Mouse (Mus musculus) inflammation-experienced regulatory T-cells, adult 16 weeks (primary cell): Measurements from ENCODE around the gene Erich2. TPM values are rescaled to one million over a fixed set of nuclear protein-coding genes. Genes with fewer than 3 reads are reported as not detected.

Source experiments
- polyA plus RNA-seq: library from polyadenylated mRNA; unstranded; fragments of 100-300 nt; shearing (Covaris generic); gene quantifications from one replicate; pipeline ENCODE4 v1.2.1, GENCODE M21; 2017

Erich2 gene
- polyA plus RNA-seq, result not detected

DNA sequence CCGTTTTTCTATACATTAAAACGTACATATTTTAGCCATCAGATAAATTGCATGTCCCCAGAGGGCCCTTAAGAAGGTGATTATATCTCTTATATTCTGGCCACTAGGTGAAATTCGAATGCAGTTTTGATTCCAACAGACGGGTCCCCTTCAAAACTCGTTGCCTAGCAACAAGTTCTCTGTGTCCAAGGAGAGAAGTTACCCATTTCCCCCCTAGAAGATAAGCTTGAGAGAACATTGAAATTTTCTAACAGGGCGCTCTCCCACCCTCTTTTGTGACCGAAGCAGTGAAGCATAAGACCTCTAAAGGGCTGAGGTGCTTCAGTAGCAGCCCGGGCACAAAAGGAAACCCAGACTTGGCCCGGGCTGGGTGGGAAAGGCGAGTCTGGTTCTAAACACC is at the start of gene Erich2:
Gene Erich2 (plus strand): TSS at position 324 of the 400 bp plus-strand sequence.

DNA sequence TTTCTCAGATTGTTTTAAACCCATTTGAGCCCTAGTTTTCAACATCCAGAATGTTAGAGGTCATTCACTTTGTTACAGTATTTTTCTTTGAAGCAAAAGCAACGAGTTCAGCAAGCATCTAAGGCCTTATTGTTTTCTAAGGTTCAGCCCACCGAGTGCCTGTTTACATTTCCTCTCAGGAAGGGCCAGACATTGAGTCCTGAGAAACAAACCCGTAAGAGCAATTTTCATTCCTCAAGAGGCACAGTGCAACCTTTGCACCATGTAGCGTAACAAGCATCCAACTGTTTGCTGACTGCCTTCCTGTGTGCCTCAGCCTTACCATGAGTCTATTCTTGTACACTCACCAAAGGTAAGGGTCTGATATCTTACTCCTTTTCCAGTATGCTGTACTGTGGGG is 44.2 kb downstream of the Erich2 start, which contains the start of gene Gad1:
Gene Gad1 (plus strand): TSS at position 301 of the 400 bp plus-strand sequence.

Other genes starting within 250 kb of the Erich2 start
- not detected for gene Sp5, start 33.9 kb upstream of the Erich2 start, polyA plus RNA-seq
- gene Gad1, start 44.3 kb downstream of the Erich2 start, polyA plus RNA-seq, result 0.28 TPM
- gene Gorasp2, start 152.8 kb downstream of the Erich2 start, polyA plus RNA-seq, result 74.1 TPM
- gene Gm26558, start 153.3 kb downstream of the Erich2 start, polyA plus RNA-seq, result 1.4 TPM